Mouse (Mus musculus): ENCODE data around the gene Gm6401.
"Not testable (repeated sequence)": the region's sequence is repeated elsewhere in the genome, so short reads cannot be mapped to it uniquely, and the experiment has no call there.

Gene Gm6401

DNA sequence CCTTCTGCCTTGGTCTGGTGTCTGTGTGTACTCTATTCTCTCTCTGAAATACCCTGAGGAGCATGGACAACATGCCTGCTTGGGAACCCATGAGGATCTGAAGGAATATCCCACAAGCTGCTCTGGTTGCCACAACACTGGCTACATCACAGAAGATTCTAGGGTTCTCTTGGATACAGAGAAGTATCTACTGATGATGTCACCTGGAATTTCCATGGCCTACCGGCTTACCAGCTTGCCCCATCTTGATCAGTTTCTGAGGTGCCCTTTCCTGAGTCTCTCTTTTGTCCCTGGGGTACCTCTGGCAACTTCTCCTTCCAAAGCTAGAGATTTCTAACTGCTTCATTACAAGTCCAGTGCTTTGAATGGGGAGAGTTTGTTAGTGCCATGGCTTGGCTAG is at the start of gene Gm6401:
Gene Gm6401 (minus strand): TSS at position 101 of the 400 bp plus-strand sequence.
- not testable (repeated sequence) for DNase-seq (ENCODE audit: low spot score)

DNA sequence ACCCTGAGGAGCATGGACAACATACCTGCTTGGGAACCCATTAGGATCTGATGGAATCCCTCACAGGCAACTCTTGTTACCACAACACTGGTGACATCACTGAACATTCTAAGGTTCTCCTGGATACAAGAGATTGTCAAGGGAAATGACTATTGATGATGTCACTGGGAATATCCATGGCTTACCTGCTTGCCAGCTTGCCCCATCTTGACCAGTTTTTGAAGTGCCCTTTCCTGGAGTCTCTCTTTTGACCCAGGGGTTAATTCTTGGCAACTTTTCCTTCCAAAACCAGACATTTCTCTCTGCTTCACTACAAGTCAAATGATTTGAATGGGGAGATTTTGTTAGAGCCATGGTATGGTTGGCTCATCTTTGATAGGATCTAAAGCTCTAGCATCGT is 15.5 kb upstream of the Gm6401 start, which contains the start of gene Gm3543:
Gene Gm3543 (minus strand): TSS at position 101 of the 400 bp plus-strand sequence.
- DNase-seq (ENCODE audit: low spot score): not testable (repeated sequence)

DNA sequence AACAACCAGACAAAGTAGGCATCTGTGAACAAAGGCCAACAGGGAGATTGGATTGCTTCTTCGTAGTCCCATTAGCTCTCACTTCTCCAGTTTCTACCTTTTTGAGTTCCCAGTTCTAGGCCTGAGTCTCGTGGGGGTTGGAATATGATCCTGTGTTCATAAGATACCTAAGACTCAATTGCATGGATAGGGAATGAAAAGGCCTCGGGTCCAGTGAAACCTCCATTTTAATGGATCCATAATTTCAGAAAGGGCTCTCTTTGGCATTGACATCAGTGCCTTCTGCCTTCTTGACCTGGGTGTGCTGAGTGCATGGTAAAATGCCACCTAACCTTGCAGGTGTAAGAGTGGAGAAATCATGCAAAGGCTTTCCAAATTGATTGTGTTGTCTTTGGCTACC is 869 bp upstream of the Gm6401 start:
- not testable (repeated sequence) for DNase-seq (ENCODE audit: low spot score)

DNA sequence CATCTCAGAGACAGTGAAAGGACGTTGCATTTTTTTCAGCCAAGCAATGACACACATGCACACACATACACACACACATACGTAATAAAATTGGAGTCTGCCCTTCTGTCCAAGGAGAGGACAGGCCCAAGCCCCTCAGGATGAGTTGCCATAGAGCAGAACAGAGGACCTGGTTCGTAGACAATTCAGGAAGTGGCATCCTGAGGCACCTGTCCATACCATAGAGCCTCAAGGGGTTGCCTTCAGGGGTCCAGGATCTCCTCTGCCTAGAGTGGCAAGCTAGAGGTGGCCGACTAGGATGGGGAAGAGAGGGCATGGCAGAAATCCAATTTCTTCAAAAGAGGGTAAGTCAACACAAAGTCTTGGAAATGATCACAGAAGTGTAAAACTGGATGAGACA is 3.6 kb downstream of the Gm6401 start:
- not testable (repeated sequence) for DNase-seq (ENCODE audit: low spot score)

DNA sequence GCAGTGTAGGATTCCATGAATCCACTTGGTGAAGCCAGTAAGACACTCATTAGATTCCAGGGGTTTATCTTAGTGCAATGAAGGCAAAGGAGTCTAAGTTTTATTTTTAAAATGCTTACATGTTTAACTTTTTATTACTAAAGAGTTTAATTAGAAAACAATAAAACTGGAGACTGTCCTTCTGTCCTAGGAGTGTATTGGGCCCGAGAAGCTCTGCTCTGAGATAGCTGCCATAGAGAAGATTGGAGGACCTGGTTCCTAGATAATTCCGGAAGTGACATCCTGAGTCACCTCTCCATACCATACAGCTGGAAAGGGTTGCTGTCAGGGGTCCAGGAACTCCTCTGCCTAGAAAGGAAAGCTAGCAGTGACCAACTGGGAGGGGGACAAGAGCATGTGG is 24.0 kb downstream of the Gm6401 start, which contains the start of gene 1700024B05Rik:
Gene 1700024B05Rik (plus strand): TSS at position 301 of the 400 bp plus-strand sequence.
- DNase-seq (ENCODE audit: low spot score): not testable (repeated sequence)

DNA sequence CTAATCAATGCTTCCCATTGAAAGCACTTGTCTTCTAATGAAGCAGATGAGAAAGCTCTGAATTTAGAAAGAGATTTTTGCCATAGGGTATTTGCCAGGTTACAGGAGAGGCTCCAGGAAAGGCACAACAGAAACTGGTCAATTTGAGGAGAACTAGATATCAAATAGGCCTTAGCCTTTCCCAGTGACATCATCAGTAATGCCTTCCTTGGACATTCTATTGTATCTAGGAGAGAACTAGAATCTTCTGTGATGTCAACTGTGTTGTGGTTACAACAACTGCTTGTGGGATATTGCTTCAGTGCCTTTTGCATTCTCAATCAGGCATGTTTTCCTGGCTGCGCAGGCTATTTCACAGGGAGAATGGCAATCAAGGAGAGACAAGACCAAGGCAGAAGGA is 43.1 kb downstream of the Gm6401 start, which contains the start of gene 1700049E17Rik1:
Gene 1700049E17Rik1 (plus strand): TSS at position 301 of the 400 bp plus-strand sequence.
- not testable (repeated sequence) for DNase-seq (ENCODE audit: low spot score)

All from c-Kit-positive CD71-positive TER-119-positive erythroid progenitor cells, embryonic 14.5 days (primary cell).